Mouse (Mus musculus) embryonic facial prominence, embryonic 15.5 days (tissue): ENCODE results near the gene Gjc1. TPM values are rescaled to one million over a fixed set of nuclear protein-coding genes. Genes with fewer than 3 reads are reported as not detected.
A peak's percentile ranks its signal among the peaks of the same experiment; 100 is the strongest.

Experiments
- ATAC-seq: fragments of 200-750 bp; cut with Nextera tagmentation; 2 replicates; pipeline ENCODE4 v1.8.0; 2017; ENCODE audit warnings: low read depth, moderate TSS enrichment; ENCODE audit not compliant: insufficient number of reproducible peaks, low FRiP score, low TSS enrichment
- H3K27ac ChIP-seq: fragments of 300-500 bp; sonication (generic); replicated peaks from 2 replicates; pipeline ENCODE4 v1.5.1; 2015; ENCODE audit warnings: mild to moderate bottlenecking, inconsistent platforms
- H3K27me3 ChIP-seq: fragments of 300-500 bp; sonication (generic); 2 replicates; pipeline ENCODE4 v1.6.1; 2015; ENCODE audit warnings: inconsistent platforms
- H3K36me3 ChIP-seq: fragments of 300-500 bp; sonication (generic); 2 replicates; pipeline ENCODE4 v1.6.1; 2015; ENCODE audit warnings: mild to moderate bottlenecking, inconsistent platforms
- H3K4me1 ChIP-seq: fragments of 300-500 bp; sonication (generic); 2 replicates; pipeline ENCODE4 v1.6.1; 2015; ENCODE audit warnings: inconsistent platforms
- H3K4me2 ChIP-seq: fragments of 300-500 bp; sonication (generic); replicated peaks from 2 replicates; pipeline ENCODE4 v1.6.1; 2015; ENCODE audit warnings: mild to moderate bottlenecking, inconsistent platforms
- H3K4me3 ChIP-seq: fragments of 300-500 bp; sonication (generic); replicated peaks from 2 replicates; pipeline ENCODE4 v1.5.1; 2015; ENCODE audit warnings: mild to moderate bottlenecking, inconsistent platforms
- H3K9ac ChIP-seq: fragments of 300-500 bp; sonication (generic); 2 replicates; pipeline ENCODE4 v1.6.1; 2015; ENCODE audit warnings: inconsistent platforms
- H3K9me3 ChIP-seq: fragments of 300-500 bp; sonication (generic); replicated peaks from 2 replicates; pipeline ENCODE4 v1.6.1; 2016; ENCODE audit warnings: inconsistent platforms
- WGBS: fragments of 180-500 bp; shearing (Covaris S2); methylation state at CpG from one replicate; pipeline ENCODE4 v1.1.7; 2015; 5-methylcytosine and 5-hydroxymethylcytosine counted together
- polyA plus RNA-seq: library from polyadenylated mRNA; unstranded; fragments of >200 nt; fragmentation: Nextera tagmentation; extraction: Ambion mirVana; gene quantifications from 2 replicates; pipeline ENCODE4 v1.2.1, GENCODE M21; 2015

The Gjc1 gene
- 58.3 and 60.5 TPM in 2 replicates for polyA plus RNA-seq

GRCm38 (mm10) chr11:102819021-102819782 lies at the start of gene Gjc1:
Gene Gjc1, minus strand, starts transcription at chr11:102819700.
- Histone ChIP-seq H3K4me1 (peaks cover 26% of the 10 kb centered on the region), H3K4me3 (peak within 1 kb of the TSS; percentile 84), H3K4me2 (peak within 1 kb of the TSS; percentile 80), H3K9me3 (no peaks in the 10 kb centered on the region), H3K36me3 (no peaks in the 10 kb centered on the region), H3K9ac (peak within 1 kb of the TSS; percentile 87), H3K27ac (peak within 1 kb of the TSS; percentile 98), H3K27me3 (no peaks in the 10 kb centered on the region)
- peak; percentile 90 for ATAC-seq
- whole genome bisulfite sequencing, result under 1% methylated on average over 69 of the region's 97 CpGs

- Histone ChIP-seq H3K4me3 (no peak overlapping the region), H3K4me1 (no peaks in the 10 kb centered on the region), H3K36me3 (peaks cover 80% of the 10 kb centered on the region), H3K27ac (no peak overlapping the region), H3K27me3 (no peaks in the 10 kb centered on the region), H3K4me2 (no peak overlapping the region), H3K9ac (no peak overlapping the region), H3K9me3 (no peaks in the 10 kb centered on the region)
- ATAC-seq, result no peak
- WGBS, result 21% methylated on average over 4 of the region's 4 CpGs
These were observed 44.8 kb upstream of the Gjc1 start for GRCm38 (mm10) chr11:102864272-102864671.

DNA sequence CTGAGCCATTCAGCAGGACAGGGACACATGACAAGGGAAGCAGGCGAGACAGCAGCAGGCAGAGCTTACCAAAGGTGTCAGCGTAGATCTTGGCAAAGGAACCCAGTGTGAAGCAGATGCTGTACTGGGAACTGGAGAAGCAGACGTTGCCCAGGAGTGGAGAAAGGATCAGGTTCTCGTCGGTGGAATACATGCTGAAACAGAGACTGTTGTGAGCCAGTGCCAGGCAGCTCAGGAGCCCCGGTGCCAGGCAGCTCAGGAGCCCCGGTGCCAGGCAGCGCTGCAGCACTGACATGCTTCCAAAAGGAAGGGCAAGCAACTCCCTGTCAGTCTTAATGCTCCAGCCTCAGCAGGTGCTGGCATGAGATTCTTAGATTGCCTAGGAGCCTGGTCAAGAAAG lies 40.4 kb upstream of the Gjc1 start:
- no peaks in the 10 kb centered on the region for H3K9me3 ChIP-seq
- 85% methylated on average over 8 of the region's 8 CpGs for WGBS
- no peak for ATAC-seq
- no peak overlapping the region for H3K4me3 ChIP-seq
- no peak overlapping the region for H3K4me2 ChIP-seq
- peaks cover 78% of the 10 kb centered on the region for H3K36me3 ChIP-seq
- H3K27me3 ChIP-seq, result no peaks in the 10 kb centered on the region
- no peak overlapping the region for H3K27ac ChIP-seq
- H3K9ac ChIP-seq, result no peak overlapping the region
- no peaks in the 10 kb centered on the region for H3K4me1 ChIP-seq

- H3K36me3 ChIP-seq, result peaks cover 83% of the 10 kb centered on the region
These were observed 39.5 kb upstream of the Gjc1 start for GRCm38 (mm10) chr11:102858951-102859350.

GRCm38 (mm10) chr11:102855941-102856340 lies 36.4 kb upstream of the Gjc1 start:
- no peak overlapping the region for H3K9ac ChIP-seq
- no peaks in the 10 kb centered on the region for H3K9me3 ChIP-seq
- no peaks in the 10 kb centered on the region for H3K27me3 ChIP-seq
- H3K27ac ChIP-seq, result no peak overlapping the region
- H3K4me3 ChIP-seq, result no peak overlapping the region
- 38% methylated on average over 6 of the region's 6 CpGs for WGBS
- ATAC-seq, result no peak
- H3K4me2 ChIP-seq, result no peak overlapping the region
- H3K36me3 ChIP-seq, result peaks cover 83% of the 10 kb centered on the region
- H3K4me1 ChIP-seq, result no peaks in the 10 kb centered on the region

More at GRCm38 (mm10) chr11:102858951-102859350, 39.5 kb upstream of the Gjc1 start:
- Histone ChIP-seq H3K27me3 (no peaks in the 10 kb centered on the region), H3K4me1 (no peaks in the 10 kb centered on the region), H3K27ac (no peak overlapping the region), H3K4me3 (no peak overlapping the region), H3K9ac (no peak overlapping the region), H3K9me3 (no peaks in the 10 kb centered on the region), H3K4me2 (no peak overlapping the region)
- WGBS, result 97% methylated on average over 11 of the region's 11 CpGs
- no peak for ATAC-seq

- no peak for ATAC-seq
- Histone ChIP-seq H3K4me2 (no peak overlapping the region), H3K27me3 (no peaks in the 10 kb centered on the region), H3K9me3 (no peaks in the 10 kb centered on the region), H3K9ac (no peak overlapping the region), H3K4me1 (no peaks in the 10 kb centered on the region), H3K27ac (no peak overlapping the region), H3K36me3 (peaks cover 81% of the 10 kb centered on the region), H3K4me3 (no peak overlapping the region)
These were observed 34.3 kb upstream of the Gjc1 start for GRCm38 (mm10) chr11:102853760-102854159.

DNA sequence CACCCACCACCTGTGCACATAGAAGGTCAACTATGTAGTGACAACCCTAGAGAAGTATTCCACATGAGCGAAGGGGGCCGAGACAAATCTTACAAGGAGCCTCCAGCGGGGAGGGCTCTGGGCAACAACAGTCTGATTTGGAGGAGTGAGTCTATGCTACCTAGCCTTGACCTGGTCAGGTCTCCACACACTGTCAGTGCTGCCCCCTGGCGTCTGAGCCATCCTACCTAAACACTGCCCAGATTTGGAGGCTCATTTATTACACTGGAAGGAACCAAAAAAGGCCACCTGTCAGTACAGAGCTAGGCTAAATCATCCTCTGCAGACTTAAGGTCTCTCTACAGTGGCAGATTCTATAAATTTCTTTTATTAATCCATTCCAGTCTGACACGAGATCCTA lies 32.4 kb upstream of the Gjc1 start:
- peak; percentile 63; the same call in 1 of the 2 replicates for ATAC-seq
- Histone ChIP-seq H3K27me3 (no peaks in the 10 kb centered on the region), H3K4me1 (no peaks in the 10 kb centered on the region), H3K27ac (no peak overlapping the region), H3K9ac (no peak overlapping the region), H3K4me3 (no peak overlapping the region), H3K36me3 (peaks cover 82% of the 10 kb centered on the region), H3K9me3 (no peaks in the 10 kb centered on the region), H3K4me2 (no peak overlapping the region)
- 64% methylated on average over 5 of the region's 5 CpGs for WGBS

DNA sequence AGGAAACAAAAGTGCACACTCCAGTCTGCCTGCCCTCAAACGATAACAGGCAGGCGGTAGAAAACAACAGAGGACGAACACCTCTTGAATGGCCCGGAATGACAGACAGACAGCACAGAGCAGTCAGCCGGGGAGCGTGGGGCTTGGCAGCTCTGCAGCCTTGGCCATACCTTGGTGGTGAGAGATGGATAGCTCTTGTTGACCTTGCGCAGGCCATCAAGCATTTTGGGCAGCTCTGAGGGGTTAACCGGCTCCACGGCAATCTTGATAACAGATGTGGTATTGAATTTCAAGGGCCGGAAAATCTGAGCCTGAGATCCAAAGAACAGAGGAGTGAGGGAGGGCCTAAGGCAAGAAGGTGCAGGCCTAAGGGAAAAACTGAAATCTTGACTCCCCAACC lies 26.4 kb upstream of the Gjc1 start:
- H3K36me3 ChIP-seq, result peaks cover 98% of the 10 kb centered on the region
- no peaks in the 10 kb centered on the region for H3K27me3 ChIP-seq
- H3K4me1 ChIP-seq, result no peaks in the 10 kb centered on the region
- H3K4me3 ChIP-seq, result no peak overlapping the region
- no peak overlapping the region for H3K27ac ChIP-seq
- no peaks in the 10 kb centered on the region for H3K9me3 ChIP-seq
- H3K4me2 ChIP-seq, result no peak overlapping the region
- WGBS, result 67% methylated on average over 10 of the region's 10 CpGs
- no peak for ATAC-seq
- H3K9ac ChIP-seq, result no peak overlapping the region

- H3K4me3 ChIP-seq, result no peak overlapping the region
- 66% methylated on average over 9 of the region's 9 CpGs for WGBS
- no peak for ATAC-seq
- H3K27ac ChIP-seq, result no peak overlapping the region
- no peaks in the 10 kb centered on the region for H3K9me3 ChIP-seq
- no peaks in the 10 kb centered on the region for H3K27me3 ChIP-seq
- no peak overlapping the region for H3K4me2 ChIP-seq
- H3K36me3 ChIP-seq, result peaks cover 71% of the 10 kb centered on the region
- no peak overlapping the region for H3K9ac ChIP-seq
- H3K4me1 ChIP-seq, result no peaks in the 10 kb centered on the region
These were observed 19.2 kb upstream of the Gjc1 start for GRCm38 (mm10) chr11:102838616-102839150.

- 84% methylated on average over 2 of the region's 2 CpGs for WGBS
- no peak for ATAC-seq
These were observed 18.6 kb upstream of the Gjc1 start for GRCm38 (mm10) chr11:102838126-102838525.

GRCm38 (mm10) chr11:102837385-102837784 lies 17.9 kb upstream of the Gjc1 start:
- 83% methylated on average over 1 of the region's 1 CpGs for WGBS
- Histone ChIP-seq H3K9ac (no peak overlapping the region), H3K4me1 (0 out of 2 replicates have a peak, but pooled peaks cover 4% of the 10 kb centered on the region), H3K27me3 (no peaks in the 10 kb centered on the region), H3K27ac (no peak overlapping the region), H3K36me3 (peaks cover 58% of the 10 kb centered on the region), H3K4me3 (no peak overlapping the region), H3K4me2 (no peak overlapping the region), H3K9me3 (no peaks in the 10 kb centered on the region)
- ATAC-seq, result no peak

More at GRCm38 (mm10) chr11:102838126-102838525, 18.6 kb upstream of the Gjc1 start:
- Histone ChIP-seq H3K27ac (no peak overlapping the region), H3K9me3 (no peaks in the 10 kb centered on the region), H3K9ac (no peak overlapping the region), H3K4me1 (0 out of 2 replicates have a peak, but pooled peaks cover under 1% of the 10 kb centered on the region), H3K4me2 (no peak overlapping the region), H3K4me3 (no peak overlapping the region), H3K36me3 (peaks cover 65% of the 10 kb centered on the region), H3K27me3 (no peaks in the 10 kb centered on the region)
